16 mouse cellular contexts compared by ENCODE assay signal in the genomic region with DNA sequence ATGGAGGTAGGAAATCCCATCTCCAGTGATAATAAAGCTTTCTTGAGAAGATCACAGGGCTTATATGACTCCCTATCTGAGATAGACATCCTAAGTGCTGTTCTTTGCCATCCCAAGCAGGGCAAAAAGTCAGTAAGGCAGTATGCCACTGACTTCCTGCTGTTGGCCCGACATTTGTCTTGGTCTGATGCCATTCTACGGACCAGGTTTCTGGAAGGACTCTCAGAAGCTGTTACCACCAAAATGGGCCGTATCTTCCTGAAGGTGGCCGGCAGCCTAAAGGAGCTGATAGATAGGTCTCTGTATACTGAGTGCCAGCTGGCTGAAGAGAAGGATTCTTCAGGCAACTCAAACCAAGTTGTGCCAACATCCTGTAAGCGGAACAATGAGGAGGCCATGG. TPM values are rescaled to one million over a fixed set of nuclear protein-coding genes. Genes with fewer than 3 reads are reported as not detected.
"Had no signal": no experiment of that assay in that cellular context is flagged by ENCODE, and none has a peak within 500 bp of the region (broad histone marks: within the 10 kb centered on the region; RNA-seq: fewer than 3 reads in every experiment).

No protein-coding gene starts in this region.

- ATAC-seq: forebrain, embryonic 13.5 days; forebrain, embryonic 14.5 days; forebrain, embryonic 15.5 days; forebrain, embryonic 16.5 days; forebrain, postnatal 0 days had no signal

- DNase-seq: embryo, embryonic 11 days; forebrain, postnatal 0 days; gastrocnemius, adult 2 months; gastrocnemius, postnatal 10 days; gastrocnemius, postnatal 14 days; gastrocnemius, postnatal 25 days; gastrocnemius, postnatal 36 days; heart, adult 11 months; heart, adult 18-20 months; heart, adult 2 months had no signal

RNA-seq across cellular contexts. Expression of gene Rtl9, which starts 3.8 kb away (rescaled TPM):
- total RNA-seq: common myeloid progenitor, adult 5-6 weeks; granulocyte monocyte progenitor cell, adult 5-6 weeks had no signal
